Mouse (Mus musculus) testis, adult 2 months (tissue): ENCODE results near the gene Safb2.

ENCODE experiments used
- CTCF ChIP-seq: fragments of 200-500 bp; IDR thresholded peaks from 2 replicates; pipeline ENCODE4 v1.5.1; 2012; ENCODE audit warnings: low read depth, mild to moderate bottlenecking, inconsistent platforms, low read length, moderate library complexity; ENCODE audit not compliant: control insufficient read depth, insufficient read depth, insufficient replicate concordance
- POLR2A ChIP-seq: fragments of 200-500 bp; IDR thresholded peaks from 2 replicates; pipeline ENCODE4 v1.6.1; 2012; ENCODE audit warnings: low read depth, mild to moderate bottlenecking, inconsistent platforms, low read length, moderate library complexity; ENCODE audit not compliant: control insufficient read depth

DNA sequence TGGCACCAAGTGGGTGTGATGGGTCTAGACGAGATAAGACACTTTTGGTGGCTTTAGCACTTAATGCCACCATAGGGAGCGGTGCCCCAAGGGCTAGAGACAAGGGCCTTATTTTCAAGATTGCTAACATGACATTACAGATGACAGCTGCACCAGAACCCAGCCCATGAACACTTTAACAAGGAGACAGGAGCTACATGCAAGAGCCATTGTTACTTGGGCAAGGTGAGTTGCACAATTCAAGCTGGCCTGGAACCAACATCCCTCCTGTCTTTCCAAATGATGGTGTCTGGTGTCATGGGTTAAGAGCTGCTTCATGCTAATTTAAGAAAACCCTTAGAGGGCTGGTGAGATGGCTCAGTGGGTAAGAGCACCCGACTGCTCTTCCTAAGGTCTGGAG, 25.0 kb downstream of the Safb2 start:
- no peak for TF ChIP-seq CTCF
- no peak for TF ChIP-seq POLR2A
